Mouse (Mus musculus) liver, embryonic 14.5 days (tissue): ENCODE data around the gene Gpsm3. TPM values are rescaled to one million over a fixed set of nuclear protein-coding genes. Genes with fewer than 3 reads are reported as not detected.

Source experiments
- ATAC-seq: fragments of 200-750 bp; cut with Nextera tagmentation; 2 replicates; pipeline ENCODE4 v1.8.0; 2017; ENCODE audit warnings: moderate number of reproducible peaks, mild to moderate bottlenecking, moderate library complexity; ENCODE audit not compliant: insufficient read depth
- DNase-seq, 3 experiments: peaks; one replicate each; pipeline ENCODE4 v3.0.0-alpha.2; 2012 to 2013; ENCODE audit warnings: low read depth in 3 of 3, low spot score in 3 of 3
- H3K27ac ChIP-seq: fragments of 300-500 bp; sonication (generic); 2 replicates; pipeline ENCODE4 v1.5.1; 2014; ENCODE audit warnings: moderate library complexity, mild to moderate bottlenecking, control low read depth, inconsistent platforms
- H3K27me3 ChIP-seq: fragments of 300-500 bp; sonication (generic); 2 replicates; pipeline ENCODE4 v1.6.1; 2014; ENCODE audit warnings: mild to moderate bottlenecking, low read length, moderate library complexity; ENCODE audit not compliant: control insufficient read depth, insufficient read depth
- H3K36me3 ChIP-seq: fragments of 300-500 bp; sonication (generic); replicated peaks from 2 replicates; pipeline ENCODE4 v1.6.1; 2014; ENCODE audit warnings: low read depth; ENCODE audit not compliant: control insufficient read depth, insufficient read depth
- H3K4me1 ChIP-seq, 2 experiments: fragments of 200-500 bp in 1 of 2; fragments of 300-500 bp in 1 of 2; sonication (generic) in 1 of 2; replicated peaks; 2 replicates each; pipeline ENCODE4 v1.6.1; 2012 to 2014; ENCODE audit warnings: antibody characterized with exemption in 1 of 2, inconsistent platforms in 1 of 2, low read length in 1 of 2; ENCODE audit not compliant: control insufficient read depth in 2 of 2, insufficient read depth in 2 of 2
- H3K4me2 ChIP-seq: fragments of 300-500 bp; sonication (generic); 2 replicates; pipeline ENCODE4 v1.6.1; 2014; ENCODE audit warnings: low read depth, mild to moderate bottlenecking, control low read depth, moderate library complexity
- H3K4me3 ChIP-seq, 2 experiments: fragments of 200-500 bp in 1 of 2; fragments of 300-500 bp in 1 of 2; sonication (generic) in 1 of 2; 2 replicates each; pipeline ENCODE4 v1.5.1; 2012 to 2014; ENCODE audit warnings: low read depth in 2 of 2, low read length in 2 of 2, mild to moderate bottlenecking in 2 of 2, control low read depth in 1 of 2, inconsistent platforms in 1 of 2, moderate library complexity in 1 of 2; ENCODE audit not compliant: insufficient read depth in 1 of 2
- H3K9ac ChIP-seq: fragments of 300-500 bp; sonication (generic); replicated peaks from 2 replicates; pipeline ENCODE4 v1.6.1; 2014; ENCODE audit warnings: mild to moderate bottlenecking, control low read depth, moderate library complexity
- H3K9me3 ChIP-seq: fragments of 300-500 bp; sonication (generic); 2 replicates; pipeline ENCODE4 v1.6.1; 2016; ENCODE audit warnings: low read length, mixed read lengths; ENCODE audit not compliant: control insufficient read depth
- CTCF ChIP-seq: IDR thresholded peaks from 2 replicates; pipeline ENCODE4 v1.5.1; 2016; ENCODE audit warnings: antibody characterized with exemption, low read depth, control low read depth
- EP300 ChIP-seq: IDR thresholded peaks from 2 replicates; pipeline ENCODE4 v1.6.1; 2016; ENCODE audit warnings: antibody characterized with exemption, low read depth
- WGBS: fragments of 180-500 bp; shearing (Covaris S2); extraction: QIAGEN DNeasy Blood & Tissue Kit; methylation state at CpG from one replicate; pipeline ENCODE4 v1.1.7; 2014; ENCODE audit not compliant: insufficient replicate concordance; 5-methylcytosine and 5-hydroxymethylcytosine counted together
- polyA plus RNA-seq, 2 experiments: library from polyadenylated mRNA; depleted of rRNA in 1 of 2; stranded (reverse) in 1 of 2; unstranded in 1 of 2; fragments of >200 nt; fragmentation: Nextera tagmentation in 1 of 2; extraction: Ambion mirVana in 1 of 2; gene quantifications; 2 replicates each; pipeline versions ENCODE4 v1.2.1 to v1.2.3; 2012 to 2014

Gpsm3 gene
- polyA plus RNA-seq, 2 experiments = 4.2 to 9.8 TPM

DNA sequence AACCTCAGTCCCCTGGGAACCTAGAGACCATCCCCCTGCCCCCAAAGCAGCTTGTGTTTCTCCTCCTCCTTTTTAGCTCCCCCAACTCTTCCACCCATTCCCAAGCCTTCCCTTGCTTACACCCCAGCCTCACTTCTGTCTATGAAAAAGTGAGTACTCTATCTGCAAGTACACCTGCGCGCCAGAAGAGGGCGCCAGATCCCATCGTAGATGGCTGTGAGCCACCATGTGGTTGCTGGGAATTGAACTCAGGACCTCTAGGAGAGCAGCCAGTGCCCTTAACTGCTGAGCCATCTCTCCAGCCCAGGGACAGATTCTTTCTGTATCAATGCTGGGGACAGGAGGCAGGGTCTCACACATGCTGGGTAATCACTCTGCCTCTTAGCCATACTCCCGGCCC, 17.7 kb upstream of the Gpsm3 start:
- H3K9me3 ChIP-seq = no peaks in the 10 kb centered on the region
- no peak overlapping the region for H3K4me3 ChIP-seq
- DNase-seq = no peak
- no peaks in the 10 kb centered on the region; the same call in 1 of the 2 replicates for H3K27me3 ChIP-seq
- TF ChIP-seq CTCF (peak; percentile 89), EP300 (no peak)
- H3K4me2 ChIP-seq = no peak overlapping the region
- no peaks in the 10 kb centered on the region for H3K4me1 ChIP-seq
- no peak overlapping the region for H3K9ac ChIP-seq
- no peak for ATAC-seq
- H3K27ac ChIP-seq = no peak overlapping the region
- WGBS = 17% methylated on average over 5 of the region's 5 CpGs
- H3K36me3 ChIP-seq = no peaks in the 10 kb centered on the region

DNA sequence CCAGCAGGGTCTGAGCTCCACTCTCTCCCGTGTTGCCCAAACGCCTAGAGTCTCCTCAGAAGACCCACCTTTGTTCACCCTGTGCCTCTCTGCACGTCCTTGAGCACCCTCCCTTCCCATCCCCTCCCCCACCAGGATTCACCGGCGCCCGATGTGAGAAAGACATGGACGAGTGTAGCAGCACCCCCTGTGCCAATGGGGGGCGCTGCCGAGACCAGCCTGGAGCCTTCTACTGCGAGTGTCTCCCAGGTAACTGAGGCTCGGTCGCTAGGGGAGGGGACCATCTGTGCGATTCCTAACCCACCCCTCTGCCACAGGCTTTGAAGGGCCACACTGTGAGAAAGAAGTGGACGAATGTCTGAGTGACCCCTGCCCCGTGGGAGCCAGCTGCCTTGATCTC, 17.2 kb upstream of the Gpsm3 start:
- no peaks in the 10 kb centered on the region for H3K36me3 ChIP-seq
- ATAC-seq = no peak
- WGBS = 39% methylated on average over 15 of the region's 15 CpGs

DNA sequence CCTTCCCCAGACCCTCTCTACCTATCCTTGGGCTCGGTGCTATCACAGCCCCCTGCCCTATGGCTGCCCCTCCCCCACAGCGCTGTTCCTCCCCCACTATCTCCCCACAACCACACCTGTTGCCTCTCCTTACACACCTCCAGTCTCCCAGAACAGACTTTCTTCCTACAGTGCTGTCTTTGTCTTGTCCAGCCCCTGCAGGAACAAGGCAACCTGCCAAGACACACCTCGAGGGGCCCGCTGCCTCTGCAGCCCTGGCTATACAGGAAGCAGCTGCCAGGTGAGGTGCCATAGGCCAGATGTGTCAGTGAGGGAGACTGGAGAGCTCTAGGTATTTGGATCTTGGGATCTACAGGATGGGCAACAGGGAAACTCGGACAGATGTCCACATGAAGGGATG, 13.0 kb upstream of the Gpsm3 start:
- H3K9me3 ChIP-seq = no peaks in the 10 kb centered on the region
- H3K4me3 ChIP-seq = no peak overlapping the region
- H3K4me1 ChIP-seq = no peaks in the 10 kb centered on the region
- ATAC-seq (no peak), DNase-seq (no peak)
- no peaks in the 10 kb centered on the region for H3K27me3 ChIP-seq
- H3K9ac ChIP-seq = no peak overlapping the region
- WGBS = 60% methylated on average over 5 of the region's 5 CpGs
- H3K4me2 ChIP-seq = no peak overlapping the region
- H3K36me3 ChIP-seq = no peaks in the 10 kb centered on the region
- H3K27ac ChIP-seq = no peak overlapping the region
- no peak for TF ChIP-seq CTCF
- TF ChIP-seq EP300 = no peak

More for the DNA sequence above, 17.2 kb upstream of the Gpsm3 start:
- Histone ChIP-seq H3K27ac (no peak overlapping the region), H3K4me2 (no peak overlapping the region), H3K9me3 (no peaks in the 10 kb centered on the region), H3K4me1 (no peaks in the 10 kb centered on the region), H3K27me3 (no peaks in the 10 kb centered on the region; the same call in 1 of the 2 replicates), H3K4me3 (no peak overlapping the region), H3K9ac (no peak overlapping the region)
- TF ChIP-seq CTCF (no peak), EP300 (no peak)
- DNase-seq = no peak

DNA sequence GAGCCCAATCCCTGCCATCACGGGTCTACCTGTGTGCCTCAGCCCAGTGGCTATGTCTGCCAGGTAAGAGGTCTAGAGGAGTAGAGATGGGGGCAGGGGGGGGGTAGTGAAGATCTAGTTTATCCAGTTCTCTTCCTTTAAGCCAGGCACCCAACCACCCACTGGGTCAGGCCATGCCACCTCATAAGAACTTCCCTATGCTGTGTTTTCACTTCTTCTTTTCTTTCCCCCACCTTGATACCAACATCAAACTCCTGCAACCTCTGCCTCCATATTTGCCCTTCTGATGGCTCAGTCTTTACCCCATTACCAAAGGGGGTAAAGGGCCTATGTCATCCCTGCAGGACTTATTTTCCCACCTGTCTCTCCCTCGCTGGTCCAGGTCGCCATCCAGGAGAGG, 11.5 kb upstream of the Gpsm3 start:
- H3K27ac ChIP-seq = no peak overlapping the region
- no peaks in the 10 kb centered on the region for H3K36me3 ChIP-seq
- ATAC-seq (no peak), DNase-seq (no peak)
- TF ChIP-seq CTCF (no peak), EP300 (no peak)
- H3K9ac ChIP-seq = no peak overlapping the region
- H3K4me3 ChIP-seq = no peak overlapping the region
- no peaks in the 10 kb centered on the region for H3K27me3 ChIP-seq
- no peak overlapping the region for H3K4me2 ChIP-seq
- no peaks in the 10 kb centered on the region for H3K4me1 ChIP-seq
- WGBS = 67% methylated on average over 3 of the region's 3 CpGs
- no peaks in the 10 kb centered on the region for H3K9me3 ChIP-seq

DNA sequence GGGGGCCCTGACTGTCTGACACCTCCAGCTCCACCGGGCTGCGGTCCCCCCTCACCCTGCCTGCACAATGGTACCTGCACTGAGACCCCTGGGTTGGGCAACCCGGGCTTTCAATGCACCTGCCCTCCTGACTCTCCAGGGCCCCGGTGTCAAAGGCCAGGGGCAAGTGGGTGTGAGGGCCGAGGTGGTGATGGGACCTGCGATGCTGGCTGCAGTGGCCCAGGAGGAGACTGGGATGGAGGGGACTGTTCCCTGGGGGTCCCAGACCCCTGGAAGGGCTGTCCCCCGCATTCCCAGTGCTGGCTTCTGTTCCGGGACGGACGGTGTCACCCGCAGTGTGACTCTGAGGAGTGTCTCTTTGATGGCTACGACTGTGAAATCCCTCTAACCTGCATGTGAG, 7.1 kb upstream of the Gpsm3 start:
- TF ChIP-seq CTCF = no peak
- TF ChIP-seq EP300 = no peak
- no peak overlapping the region for H3K4me3 ChIP-seq
- H3K4me1 ChIP-seq = no peaks in the 10 kb centered on the region; a peak in 1 of 4 replicates
- H3K27ac ChIP-seq = no peak overlapping the region
- no peak overlapping the region for H3K4me2 ChIP-seq
- H3K9ac ChIP-seq = no peak overlapping the region
- 74% methylated on average over 12 of the region's 12 CpGs for WGBS
- no peak for DNase-seq
- no peak for ATAC-seq
- H3K9me3 ChIP-seq = no peaks in the 10 kb centered on the region
- no peaks in the 10 kb centered on the region for H3K36me3 ChIP-seq
- no peaks in the 10 kb centered on the region for H3K27me3 ChIP-seq
